Mouse (Mus musculus): ENCODE data around the gene Rimbp3.

DNA sequence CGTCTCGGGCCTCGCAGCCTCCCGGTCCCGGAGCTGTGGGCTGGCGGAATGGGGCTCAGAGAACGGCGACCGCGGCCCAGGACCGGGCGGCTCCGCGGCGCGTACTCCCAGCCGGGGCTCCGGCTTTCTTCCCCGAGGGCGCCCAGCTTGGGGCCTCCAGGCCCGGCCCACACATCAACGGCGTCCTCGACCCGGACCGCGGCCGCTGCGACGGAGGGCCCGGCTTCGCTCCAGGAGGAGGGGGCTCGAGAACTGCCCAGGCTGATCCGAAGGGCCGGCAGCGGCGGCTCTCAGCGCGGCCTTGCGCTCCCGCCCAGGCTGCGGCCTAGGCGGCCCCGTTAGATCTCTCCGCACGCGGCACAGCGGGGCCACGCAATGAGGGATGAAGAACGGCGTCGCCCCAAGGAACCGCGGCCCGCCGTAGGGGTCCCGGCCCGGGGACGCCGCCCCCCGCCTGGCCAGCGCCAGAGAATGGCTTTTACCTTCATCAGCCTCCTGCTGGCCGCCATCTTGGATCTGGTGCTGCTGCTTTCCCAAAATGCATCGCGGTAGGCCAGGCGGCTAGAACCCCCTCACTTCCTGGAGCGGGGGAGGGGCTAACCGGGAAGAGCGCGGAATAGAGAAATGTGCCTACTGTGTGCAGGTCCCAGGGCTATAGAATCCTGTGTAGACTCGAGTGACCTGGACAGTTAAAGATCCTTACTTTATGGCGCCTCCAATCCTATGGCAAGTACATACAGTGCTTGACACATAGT, 7.3 kb upstream of the Rimbp3 start:
- TF ChIP-seq CTCF (IDR thresholded peaks at IDR 0.05; ENCODE audit: insufficient read depth, low read depth, low read length): no peak
- peak; percentile 40; the same call in 1 of the 2 replicates for TF ChIP-seq POLR2A (IDR thresholded peaks at IDR 0.05; ENCODE audit: insufficient read depth, low read depth, low read length)
